In the genomic region with DNA sequence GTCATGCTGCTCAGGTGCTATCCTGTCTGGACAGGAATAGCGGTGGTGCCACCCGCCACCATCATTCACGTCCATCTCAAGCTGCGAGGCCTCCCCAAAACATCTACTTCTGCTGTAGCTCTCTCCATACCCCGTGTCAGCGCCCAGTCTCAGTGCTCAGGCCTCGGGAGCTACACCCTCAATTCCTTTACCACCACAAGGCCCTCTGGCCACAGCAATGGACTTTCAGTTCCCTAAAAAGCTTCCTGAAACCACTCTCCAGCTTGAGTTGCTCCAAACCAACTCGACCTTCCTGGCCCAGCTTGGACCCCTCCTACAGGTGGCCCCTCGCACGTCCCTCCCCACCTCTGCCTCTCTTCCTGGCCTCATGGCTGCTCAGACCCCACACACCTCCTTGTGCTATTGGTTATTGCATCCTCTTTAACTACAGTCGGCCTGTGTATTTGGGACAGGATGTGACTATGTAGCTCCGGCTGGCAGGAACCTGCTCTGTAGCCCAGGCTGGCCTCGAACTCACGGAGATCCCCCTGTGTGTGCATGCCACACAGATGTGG, we compare ENCODE assay signal across 1 mouse cellular context.
TF ChIP-seq lines count a peak whose summit lies in the region.

No protein-coding gene starts in this region.

TF ChIP-seq in CH12.LX, 34 proteins besides CTCF, POLR2A, EP300 and RAD21:
- peak; percentile 94 for TF ChIP-seq IRF4 (IDR thresholded peaks at IDR 0.05; ENCODE audit: low read depth, low read length)
- TF ChIP-seq MEF2A (IDR thresholded peaks at IDR 0.05; ENCODE audit: borderline replicate concordance, low read depth, low read length): peak; percentile 28; the same call in 1 of the 2 replicates
- TF ChIP-seq NRF1 (IDR thresholded peaks at IDR 0.05; ENCODE audit: low read depth, low read length): no peak
- TF ChIP-seq JUN (IDR thresholded peaks at IDR 0.05; ENCODE audit: insufficient read depth, low read depth, low read length): no peak
- TF ChIP-seq SIN3A (IDR thresholded peaks at IDR 0.05; ENCODE audit: low read length): peak; percentile 50; the same call in 1 of the 2 replicates
- TF ChIP-seq MYC (IDR thresholded peaks at IDR 0.05; ENCODE audit: low read depth, low read length): 0 out of 2 replicates have a peak, but pooled peaks have one; percentile 20
- no peak for TF ChIP-seq NELFE (IDR thresholded peaks at IDR 0.05; ENCODE audit: low read depth, low read length)
- TF ChIP-seq MAZ (IDR thresholded peaks at IDR 0.05; ENCODE audit: low read depth, low read length): 0 out of 2 replicates have a peak, but pooled peaks have one; percentile 31
- 0 out of 2 replicates have a peak, but pooled peaks have one; percentile 21 for TF ChIP-seq KAT2A (IDR thresholded peaks at IDR 0.05; ENCODE audit: insufficient replicate concordance, low read length)
- TF ChIP-seq TCF12 (IDR thresholded peaks at IDR 0.05; ENCODE audit: low read depth, low read length): no peak
TF ChIP-seq in CH12.LX: peak in this region for 6.
